Mouse (Mus musculus): ENCODE data around the gene Zkscan1.

GRCm38 (mm10) chr5:138138585-138138984 is 53.7 kb downstream of the Zkscan1 start:
- no peak for TF ChIP-seq POLR2A (IDR thresholded peaks at IDR 0.05; ENCODE audit: insufficient read depth, low read depth, low read length)
- no peak for TF ChIP-seq CTCF (IDR thresholded peaks at IDR 0.05; ENCODE audit: insufficient read depth, low read depth, low read length)

Data from olfactory bulb, adult 2 months (tissue).